Mouse (Mus musculus) kidney, adult 2 months (tissue): ENCODE results near the gene Spdef. TPM values are rescaled to one million over a fixed set of nuclear protein-coding genes. Genes with fewer than 3 reads are reported as not detected.

ENCODE experiments used
- DNase-seq: peaks from one replicate; pipeline ENCODE4 v3.0.0; 2021
- H3K27ac ChIP-seq: fragments of 200-500 bp; 2 replicates; pipeline ENCODE4 v1.5.1; 2012; ENCODE audit warnings: low read depth, low read length, control low read depth, inconsistent platforms; ENCODE audit not compliant: insufficient read depth
- H3K27me3 ChIP-seq: fragments of 200-500 bp; replicated peaks from 2 replicates; pipeline ENCODE4 v1.6.1; 2012; ENCODE audit warnings: mild to moderate bottlenecking, moderate library complexity, low read length, inconsistent platforms; ENCODE audit not compliant: control insufficient read depth, insufficient read depth
- H3K36me3 ChIP-seq: fragments of 200-500 bp; 2 replicates; pipeline ENCODE4 v1.6.1; 2012; ENCODE audit warnings: mild to moderate bottlenecking, moderate library complexity, low read length, inconsistent platforms; ENCODE audit not compliant: control insufficient read depth, insufficient read depth
- H3K4me1 ChIP-seq: fragments of 200-500 bp; 2 replicates; pipeline ENCODE4 v1.6.1; 2011; ENCODE audit warnings: low read length; ENCODE audit not compliant: control insufficient read depth, insufficient read depth
- H3K4me3 ChIP-seq: fragments of 200-500 bp; 2 replicates; pipeline ENCODE4 v1.5.1; 2011; ENCODE audit warnings: mild to moderate bottlenecking, low read depth, low read length, control low read depth; ENCODE audit not compliant: insufficient read depth
- CTCF ChIP-seq: fragments of 200-500 bp; conservative IDR thresholded peaks from 2 replicates; pipeline ENCODE4 v1.5.1; 2011; ENCODE audit warnings: low read depth, mild to moderate bottlenecking, control low read depth, low read length, moderate library complexity, mixed read lengths; ENCODE audit not compliant: insufficient read depth, insufficient read length
- POLR2A ChIP-seq: fragments of 200-500 bp; IDR thresholded peaks from one replicate; pipeline ENCODE4 v1.6.1; 2011; ENCODE audit warnings: low read depth, low read length, control low read depth
- WGBS: fragments of 180-500 bp; shearing (Covaris S2); methylation state at CpG from one replicate; pipeline ENCODE4 v1.1.7; 2018; 5-methylcytosine and 5-hydroxymethylcytosine counted together
- polyA plus RNA-seq: library from polyadenylated mRNA; depleted of rRNA; stranded (reverse); fragments of >200 nt; gene quantifications from 2 replicates; pipeline ENCODE4 v1.2.3, GENCODE M21; 2012

The Spdef gene
- polyA plus RNA-seq, 1 experiment, result 0.09 TPM

GRCm38 (mm10) chr17:27725011-27725410, 3.7 kb downstream of the Spdef start:
- 20% methylated on average over 10 of the region's 10 CpGs for WGBS
- Histone ChIP-seq H3K4me1 (no peaks in the 10 kb centered on the region), H3K27me3 (no peaks in the 10 kb centered on the region), H3K27ac (no peak overlapping the region), H3K36me3 (no peaks in the 10 kb centered on the region), H3K4me3 (no peak overlapping the region)
- TF ChIP-seq POLR2A (no peak), CTCF (no peak)
- DNase-seq, result no peak

DNA sequence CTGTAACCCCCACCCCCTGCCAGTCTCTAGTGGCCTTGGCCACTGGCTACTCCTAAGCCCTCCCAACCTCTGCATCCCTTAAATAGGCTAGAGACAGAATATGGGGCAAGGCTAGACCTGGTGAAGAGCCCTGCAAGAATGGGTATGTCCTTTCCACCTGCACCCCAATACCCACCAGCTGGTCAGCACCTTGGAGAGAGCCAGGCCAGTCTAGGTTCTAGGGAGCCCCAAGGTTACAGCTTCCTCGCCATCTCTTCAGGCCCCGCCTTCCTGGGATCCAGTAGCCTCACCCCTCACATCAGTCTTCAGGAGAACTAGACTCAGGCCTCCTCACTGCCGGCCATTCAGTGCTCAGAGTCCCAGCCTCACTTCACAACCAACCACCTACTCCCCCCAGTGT, 4.4 kb downstream of the Spdef start:
- no peaks in the 10 kb centered on the region for H3K27me3 ChIP-seq
- 47% methylated on average over 3 of the region's 3 CpGs for WGBS
- H3K36me3 ChIP-seq, result no peaks in the 10 kb centered on the region
- no peak overlapping the region for H3K4me3 ChIP-seq
- no peak for TF ChIP-seq CTCF
- TF ChIP-seq POLR2A, result no peak
- DNase-seq, result no peak
- no peaks in the 10 kb centered on the region for H3K4me1 ChIP-seq
- no peak overlapping the region for H3K27ac ChIP-seq

DNA sequence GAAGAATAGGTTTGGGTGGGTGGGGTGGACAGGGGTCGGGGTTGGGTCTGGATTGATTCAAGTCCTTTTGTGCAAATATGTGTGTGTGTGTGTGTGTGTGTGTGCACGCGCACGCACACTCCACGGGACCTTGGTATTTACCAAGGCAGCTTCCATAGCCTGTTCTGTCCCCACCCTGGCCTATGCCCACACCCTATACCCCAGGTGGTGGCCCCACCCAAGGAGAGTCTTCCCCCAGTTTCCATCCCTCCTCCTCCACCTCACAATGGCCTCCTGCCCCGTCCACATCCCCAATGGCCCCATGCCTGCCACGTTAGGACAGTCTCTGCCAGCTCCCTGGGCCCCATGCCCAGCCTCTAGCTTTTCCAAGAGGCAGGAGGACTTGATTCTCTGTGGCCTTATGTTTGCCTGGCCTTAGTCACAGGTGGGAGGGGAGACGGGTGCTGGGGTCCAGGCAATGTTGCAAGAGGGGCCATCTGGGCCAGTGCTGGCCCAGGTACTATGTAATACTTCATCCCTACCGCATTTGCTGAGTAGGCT, 7.6 kb downstream of the Spdef start:
- Histone ChIP-seq H3K27me3 (no peaks in the 10 kb centered on the region), H3K27ac (no peak overlapping the region), H3K4me3 (no peak overlapping the region), H3K36me3 (no peaks in the 10 kb centered on the region), H3K4me1 (no peaks in the 10 kb centered on the region)
- TF ChIP-seq POLR2A (no peak), CTCF (no peak)
- 85% methylated on average over 9 of the region's 9 CpGs for WGBS
- DNase-seq, result no peak

GRCm38 (mm10) chr17:27720326-27720725, 8.4 kb downstream of the Spdef start:
- no peaks in the 10 kb centered on the region for H3K36me3 ChIP-seq
- WGBS, result 60% methylated on average over 9 of the region's 9 CpGs
- no peaks in the 10 kb centered on the region for H3K4me1 ChIP-seq
- H3K4me3 ChIP-seq, result no peak overlapping the region
- no peak overlapping the region for H3K27ac ChIP-seq
- DNase-seq, result no peak
- no peaks in the 10 kb centered on the region for H3K27me3 ChIP-seq
- TF ChIP-seq CTCF (no peak), POLR2A (no peak)

DNA sequence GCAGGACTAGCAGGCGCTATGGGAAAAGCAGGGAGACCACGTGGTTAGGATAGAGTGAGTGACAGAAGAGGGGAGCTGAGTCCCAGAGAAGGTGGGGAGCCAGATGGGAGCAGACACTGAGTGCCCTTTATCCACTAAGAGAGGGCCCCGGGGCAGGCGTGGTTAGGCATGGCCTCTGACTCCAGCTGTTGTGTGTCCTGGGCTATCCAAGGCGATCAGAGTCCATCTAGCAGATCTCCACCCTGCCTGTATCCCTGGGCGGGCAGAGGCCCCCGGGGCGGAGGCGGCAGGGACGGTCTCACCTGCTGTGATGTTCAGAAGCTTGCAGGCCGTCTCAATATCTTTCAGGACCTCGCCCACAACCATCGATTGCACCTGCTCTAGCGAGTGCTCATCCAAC, 9.1 kb downstream of the Spdef start:
- no peak overlapping the region for H3K4me3 ChIP-seq
- no peak overlapping the region for H3K27ac ChIP-seq
- WGBS, result 75% methylated on average over 14 of the region's 14 CpGs
- H3K4me1 ChIP-seq, result no peaks in the 10 kb centered on the region
- DNase-seq, result no peak
- H3K36me3 ChIP-seq, result no peaks in the 10 kb centered on the region
- H3K27me3 ChIP-seq, result no peaks in the 10 kb centered on the region
- no peak for TF ChIP-seq CTCF
- TF ChIP-seq POLR2A, result no peak

DNA sequence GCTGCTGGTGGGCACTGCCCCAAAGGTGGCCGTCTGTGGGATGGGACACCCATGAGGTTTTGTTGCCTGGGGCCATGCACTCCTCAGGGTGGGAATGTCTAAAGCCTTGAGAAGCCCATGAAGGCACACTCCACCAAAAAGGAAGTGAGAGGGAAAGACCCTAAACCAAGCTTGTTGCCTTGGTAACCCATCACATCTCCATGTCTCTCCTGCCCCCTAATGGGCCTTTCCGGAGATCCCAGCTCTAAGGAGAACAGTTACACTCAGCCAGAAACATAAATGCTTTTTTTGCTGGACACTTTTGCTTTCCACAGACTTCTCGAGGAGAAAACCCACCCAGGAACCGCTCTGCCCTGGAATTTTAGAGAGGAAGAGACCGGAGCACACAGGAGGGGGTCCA, 10.5 kb downstream of the Spdef start:
- 66% methylated on average over 5 of the region's 5 CpGs for WGBS
- DNase-seq, result no peak

GRCm38 (mm10) chr17:27716804-27717203, 12.0 kb downstream of the Spdef start:
- DNase-seq, result peak; percentile 64
- Histone ChIP-seq H3K4me1 (no peaks in the 10 kb centered on the region), H3K27me3 (no peaks in the 10 kb centered on the region), H3K4me3 (peak overlapping the region; percentile 32), H3K27ac (no peak overlapping the region), H3K36me3 (no peaks in the 10 kb centered on the region)
- WGBS, result 6% methylated on average over 16 of the region's 16 CpGs
- TF ChIP-seq CTCF (no peak), POLR2A (no peak)

More for the DNA sequence above, 10.5 kb downstream of the Spdef start:
- Histone ChIP-seq H3K27me3 (no peaks in the 10 kb centered on the region), H3K4me3 (no peak overlapping the region), H3K27ac (no peak overlapping the region), H3K4me1 (no peaks in the 10 kb centered on the region), H3K36me3 (no peaks in the 10 kb centered on the region)
- no peak for TF ChIP-seq CTCF
